Mouse (Mus musculus): ENCODE measurements at regions not wholly inside any gene's neighbourhood (a gene's known extent, or its start where the extent isn't known, plus 50 kb on each side); places are given as distances from the start of the nearest gene placed in this dataset.

DNA sequence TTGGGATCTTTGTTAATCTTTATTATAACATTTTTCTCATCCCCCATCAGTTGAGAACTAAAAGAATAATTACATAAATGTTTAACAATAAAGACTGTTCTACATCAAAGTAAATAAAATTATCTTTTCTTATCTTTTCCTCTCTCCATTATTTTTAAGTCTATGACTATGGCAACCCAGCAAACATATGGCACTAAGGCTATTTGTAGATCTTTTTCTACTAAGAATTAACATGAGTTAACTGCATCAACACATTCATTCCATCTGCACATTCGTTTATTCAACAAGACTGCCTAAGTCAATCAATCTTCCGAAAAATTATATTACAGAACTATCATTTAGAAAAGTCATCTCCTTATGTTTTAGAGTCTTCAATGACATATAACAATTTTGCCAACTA is 300.1 kb downstream of the Lipi start:
- H3K27me3 ChIP-seq (ENCODE audit: insufficient read depth, poor library complexity, severe bottlenecking) = no peaks in the 10 kb centered on the region
- H3K4me1 ChIP-seq (replicated peaks) = no peaks in the 10 kb centered on the region
- no peak overlapping the region for H3K27ac ChIP-seq
- no peak overlapping the region for H3K4me3 ChIP-seq
- WGBS = 90% methylated on average over 2 of the region's 2 CpGs
- no peak for DNase-seq (ENCODE audit: low spot score)
- no peaks in the 10 kb centered on the region for H3K36me3 ChIP-seq
- no peaks in the 10 kb centered on the region for H3K9me3 ChIP-seq

DNA sequence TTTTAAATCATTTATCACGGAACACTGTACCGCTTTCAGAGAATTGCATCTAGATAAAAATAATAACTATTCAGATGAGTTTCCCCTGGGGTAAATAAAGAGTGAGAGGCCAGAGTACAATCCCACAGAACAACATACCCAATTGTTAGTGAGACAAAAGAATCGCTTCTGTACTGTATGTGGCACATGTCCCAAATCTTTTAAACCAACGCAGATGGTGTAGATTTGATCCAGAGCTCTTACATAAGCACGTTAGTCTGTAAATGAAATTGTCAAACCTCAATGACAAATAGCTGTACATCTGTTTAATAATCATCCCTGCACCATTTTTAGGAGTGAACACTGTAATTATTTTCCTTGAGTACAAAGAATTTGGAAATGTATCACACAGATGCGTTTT is 322.0 kb downstream of the Lipi start:
- Histone ChIP-seq H3K27me3 (ENCODE audit: insufficient read depth, poor library complexity, severe bottlenecking) (no peaks in the 10 kb centered on the region), H3K9me3 (no peaks in the 10 kb centered on the region), H3K27ac (no peak overlapping the region), H3K4me1 (replicated peaks) (no peaks in the 10 kb centered on the region), H3K4me3 (no peak overlapping the region), H3K36me3 (no peaks in the 10 kb centered on the region)
- no peak for DNase-seq (ENCODE audit: low spot score)
- whole genome bisulfite sequencing = 90% methylated on average over 6 of the region's 6 CpGs

DNA sequence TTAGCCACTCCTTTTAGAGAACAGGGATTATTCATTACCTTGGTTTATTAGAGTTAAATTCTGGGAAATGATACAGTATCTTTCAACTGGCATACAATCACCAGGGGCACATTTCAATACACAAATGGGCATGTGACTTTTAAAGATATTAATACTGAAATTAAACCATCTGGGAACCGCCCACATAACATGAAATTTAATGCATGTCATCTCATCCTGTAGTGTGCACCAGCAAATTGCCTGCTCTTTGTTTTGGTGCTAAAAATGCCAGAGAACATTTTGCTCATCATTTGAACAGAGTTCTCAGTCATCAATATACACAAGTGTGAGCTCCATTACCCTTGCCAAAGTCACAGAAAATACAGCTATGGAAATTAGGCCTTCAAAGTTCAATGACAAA is 330.9 kb downstream of the Lipi start:
- Histone ChIP-seq H3K4me3 (no peak overlapping the region), H3K4me1 (replicated peaks) (no peaks in the 10 kb centered on the region), H3K27ac (no peak overlapping the region), H3K36me3 (no peaks in the 10 kb centered on the region), H3K27me3 (ENCODE audit: insufficient read depth, poor library complexity, severe bottlenecking) (no peaks in the 10 kb centered on the region), H3K9me3 (no peaks in the 10 kb centered on the region)
- no peak for DNase-seq (ENCODE audit: low spot score)
- WGBS = 87% methylated on average over 1 of the region's 1 CpGs

DNA sequence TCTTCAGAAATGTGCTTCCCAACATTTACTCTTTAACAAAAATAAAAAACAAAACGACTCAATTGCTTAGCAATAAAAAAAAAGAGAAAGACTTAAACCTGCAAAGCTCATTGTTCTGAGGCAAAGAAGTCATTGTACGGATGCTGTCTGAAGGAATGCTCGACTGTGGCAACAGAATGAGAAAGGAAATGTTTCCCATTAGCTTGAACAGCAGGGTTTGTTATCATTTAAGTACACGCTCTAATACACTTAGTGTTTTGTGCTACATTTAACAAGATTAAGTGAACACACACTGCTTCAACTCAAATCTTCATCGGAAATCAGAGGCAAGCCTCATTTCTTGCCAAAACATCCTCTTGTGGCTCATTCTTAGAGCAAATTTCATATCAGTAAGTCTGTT is 336.7 kb downstream of the Lipi start:
- H3K4me1 ChIP-seq (replicated peaks) = no peaks in the 10 kb centered on the region
- no peak for DNase-seq (ENCODE audit: low spot score)
- no peak overlapping the region for H3K4me3 ChIP-seq
- no peaks in the 10 kb centered on the region for H3K27me3 ChIP-seq (ENCODE audit: insufficient read depth, poor library complexity, severe bottlenecking)
- H3K36me3 ChIP-seq = no peaks in the 10 kb centered on the region
- WGBS = 36% methylated on average over 5 of the region's 5 CpGs
- H3K27ac ChIP-seq = no peak overlapping the region
- no peaks in the 10 kb centered on the region for H3K9me3 ChIP-seq

DNA sequence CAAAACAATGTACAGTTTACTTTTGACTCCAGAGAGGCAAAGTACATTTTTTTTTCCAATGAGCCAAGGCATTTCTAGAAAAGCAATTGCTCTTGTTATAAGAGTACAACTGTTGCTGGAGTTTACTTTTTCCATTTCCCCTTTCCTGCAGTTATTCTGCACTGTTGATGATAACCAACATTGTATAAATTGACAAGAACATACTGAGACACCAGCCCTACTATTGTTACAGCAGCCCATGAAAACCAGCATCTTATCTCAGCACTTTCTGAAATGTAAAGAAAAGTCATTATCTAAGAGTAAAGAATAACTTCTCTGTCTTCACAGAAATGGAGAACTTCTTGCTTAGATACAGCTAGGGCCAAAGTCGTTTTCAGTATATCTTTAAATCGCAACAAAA is 345.5 kb downstream of the Lipi start:
- Histone ChIP-seq H3K36me3 (no peaks in the 10 kb centered on the region), H3K9me3 (no peaks in the 10 kb centered on the region), H3K27ac (no peak overlapping the region), H3K27me3 (ENCODE audit: insufficient read depth, poor library complexity, severe bottlenecking) (no peaks in the 10 kb centered on the region), H3K4me3 (no peak overlapping the region), H3K4me1 (replicated peaks) (no peaks in the 10 kb centered on the region)
- WGBS = 88% methylated on average over 2 of the region's 2 CpGs
- no peak for DNase-seq (ENCODE audit: low spot score)

DNA sequence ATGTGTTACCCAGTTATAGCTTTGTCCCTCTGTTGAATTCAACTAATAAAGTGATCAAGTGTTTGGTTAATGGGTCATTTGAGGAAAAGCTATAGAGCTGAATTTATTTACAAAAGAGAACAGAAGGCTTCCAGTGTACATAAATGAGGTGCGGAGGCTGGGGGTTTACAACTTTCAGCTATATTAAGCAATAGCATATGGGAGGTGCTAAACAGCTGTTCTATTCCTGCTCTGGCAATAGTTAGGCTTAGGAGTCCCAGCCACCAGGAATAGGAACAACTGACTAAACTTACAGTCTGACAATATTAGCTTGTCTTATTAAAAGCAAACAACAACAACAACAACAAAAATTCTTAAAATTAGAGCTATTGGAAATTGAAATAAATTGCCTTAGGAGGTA is 353.7 kb downstream of the Lipi start:
- no peaks in the 10 kb centered on the region for H3K36me3 ChIP-seq
- H3K9me3 ChIP-seq = no peaks in the 10 kb centered on the region
- no peaks in the 10 kb centered on the region for H3K27me3 ChIP-seq (ENCODE audit: insufficient read depth, poor library complexity, severe bottlenecking)
- 93% methylated on average over 1 of the region's 1 CpGs for WGBS
- H3K27ac ChIP-seq = no peak overlapping the region
- H3K4me1 ChIP-seq (replicated peaks) = no peaks in the 10 kb centered on the region
- DNase-seq (ENCODE audit: low spot score) = no peak
- H3K4me3 ChIP-seq = no peak overlapping the region

DNA sequence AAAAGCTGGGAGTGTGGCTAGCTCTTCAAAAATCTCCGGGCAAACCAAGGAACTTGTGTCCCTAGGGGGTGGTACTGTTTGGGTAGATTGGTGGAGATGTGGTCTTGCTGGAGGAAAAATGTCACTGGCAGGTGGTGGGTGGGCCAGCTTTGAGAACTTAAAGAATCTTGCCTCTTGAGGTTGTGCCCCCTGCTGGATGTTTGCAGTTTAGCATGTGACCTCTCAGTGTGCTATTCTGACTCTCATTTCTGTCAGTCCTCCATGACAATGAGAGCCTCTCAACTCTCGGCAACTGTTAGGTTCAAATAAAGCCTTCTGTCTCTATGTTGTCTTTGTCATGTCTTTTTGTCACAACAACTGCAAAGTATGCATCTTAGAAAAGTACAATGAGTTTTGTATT is 392.5 kb downstream of the Lipi start:
- 61% methylated on average over 2 of the region's 2 CpGs for WGBS
- no peaks in the 10 kb centered on the region for H3K36me3 ChIP-seq
- no peaks in the 10 kb centered on the region for H3K4me1 ChIP-seq (replicated peaks)
- no peaks in the 10 kb centered on the region for H3K9me3 ChIP-seq
- no peak overlapping the region for H3K4me3 ChIP-seq
- DNase-seq (ENCODE audit: low spot score) = peak; percentile 3
- H3K27ac ChIP-seq = no peak overlapping the region
- no peaks in the 10 kb centered on the region for H3K27me3 ChIP-seq (ENCODE audit: insufficient read depth, poor library complexity, severe bottlenecking)

DNA sequence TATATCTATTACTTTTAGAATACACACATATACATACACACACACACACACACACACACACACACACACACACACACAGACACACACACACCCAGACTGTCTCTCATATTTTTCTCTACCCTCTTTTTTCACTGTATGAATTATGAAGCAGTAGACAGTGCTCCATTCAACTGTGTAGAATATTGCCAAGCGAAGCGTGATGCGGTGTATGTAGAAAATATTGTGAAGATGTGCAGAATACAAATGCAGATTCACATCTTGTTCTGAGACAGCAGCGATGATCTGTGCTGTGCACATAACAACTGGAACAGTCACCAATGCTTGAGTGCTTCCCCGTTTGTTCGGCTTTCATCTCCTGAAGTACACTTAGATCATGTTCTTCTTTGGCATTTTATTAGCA is 395.5 kb downstream of the Lipi start:
- no peaks in the 10 kb centered on the region for H3K36me3 ChIP-seq
- H3K27me3 ChIP-seq (ENCODE audit: insufficient read depth, poor library complexity, severe bottlenecking) = no peaks in the 10 kb centered on the region
- no peak overlapping the region for H3K27ac ChIP-seq
- H3K4me1 ChIP-seq (replicated peaks) = no peaks in the 10 kb centered on the region
- no peak for DNase-seq (ENCODE audit: low spot score)
- H3K9me3 ChIP-seq = no peaks in the 10 kb centered on the region
- no peak overlapping the region for H3K4me3 ChIP-seq
- WGBS = 96% methylated on average over 6 of the region's 6 CpGs

DNA sequence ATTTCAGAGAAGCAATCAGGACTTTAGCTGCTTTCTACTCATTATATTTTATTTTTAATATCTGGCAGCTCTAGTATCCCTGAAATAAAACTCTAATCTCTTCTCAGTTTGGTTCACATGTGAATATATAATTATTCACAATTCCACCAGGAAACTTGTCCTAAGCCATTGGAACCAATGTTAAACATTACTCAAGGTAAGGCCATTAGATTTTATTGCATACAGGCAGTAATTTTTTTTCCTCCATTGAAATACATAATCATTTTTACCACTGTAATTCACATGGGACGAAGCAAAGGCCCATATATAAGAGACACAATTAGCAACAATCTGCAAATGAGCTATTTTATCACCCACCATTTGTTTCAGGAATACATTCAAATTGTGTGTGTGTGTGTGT is 419.8 kb downstream of the Lipi start:
- Histone ChIP-seq H3K4me3 (no peak overlapping the region), H3K4me1 (replicated peaks) (no peaks in the 10 kb centered on the region), H3K27ac (no peak overlapping the region), H3K9me3 (no peaks in the 10 kb centered on the region), H3K36me3 (no peaks in the 10 kb centered on the region), H3K27me3 (ENCODE audit: insufficient read depth, poor library complexity, severe bottlenecking) (no peaks in the 10 kb centered on the region)
- DNase-seq (ENCODE audit: low spot score) = no peak
- WGBS = 86% methylated on average over 1 of the region's 1 CpGs

DNA sequence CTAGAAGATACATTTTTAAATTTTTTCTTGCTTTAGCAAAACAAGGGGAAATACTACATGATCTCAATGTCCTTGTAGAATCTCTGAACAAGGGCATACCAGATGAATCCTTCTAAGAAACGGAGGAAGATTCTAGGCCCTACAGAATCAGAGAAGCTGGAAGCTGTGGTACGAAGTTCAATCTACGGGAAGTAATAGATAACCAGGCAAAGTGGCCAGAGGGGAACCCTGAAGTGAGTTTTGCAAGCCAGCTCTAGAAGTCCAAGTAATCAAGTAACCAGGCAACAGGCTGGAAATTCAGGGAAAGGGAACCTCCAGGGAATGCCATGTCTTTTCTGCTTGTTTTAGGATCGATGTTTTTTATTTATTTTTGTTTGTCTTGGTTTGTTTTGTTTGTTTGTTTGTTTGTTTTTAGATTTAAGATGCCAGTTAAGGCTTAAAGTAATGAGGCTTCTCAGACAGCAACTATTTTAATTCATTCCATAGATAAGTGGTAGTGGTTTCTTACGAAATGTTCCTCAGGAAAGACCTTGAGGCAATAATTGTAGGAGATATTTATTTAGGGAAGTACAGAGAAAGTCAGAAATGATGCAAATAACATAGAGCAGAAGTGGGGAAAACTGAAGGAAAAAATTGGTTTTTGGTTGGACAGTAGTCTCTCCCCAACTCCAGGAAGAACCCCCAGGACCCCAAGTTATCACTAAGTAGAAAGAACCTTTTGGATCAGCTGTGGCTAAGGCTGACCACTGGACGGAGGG is 420.7 kb downstream of the Lipi start:
- WGBS = 85% methylated on average over 6 of the region's 6 CpGs

DNA sequence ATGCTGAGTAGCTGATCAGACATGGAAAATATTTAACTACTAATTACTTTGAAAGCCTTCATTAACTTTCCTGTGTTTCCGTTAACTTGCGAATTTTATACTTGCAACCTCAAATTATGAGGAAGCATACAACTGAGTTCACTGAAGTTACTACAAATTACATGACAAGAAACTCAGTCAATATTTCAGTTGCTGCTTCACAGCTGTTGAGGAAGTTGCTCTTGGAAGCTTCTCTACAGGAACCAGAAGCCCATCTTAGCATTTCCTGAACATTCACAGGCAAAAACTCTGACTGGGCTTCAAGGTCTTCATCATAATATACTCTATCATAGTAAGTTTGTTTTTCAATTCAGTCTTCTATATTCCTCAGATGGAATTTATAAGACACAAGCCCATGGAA is 426.1 kb downstream of the Lipi start:
- Histone ChIP-seq H3K9me3 (no peaks in the 10 kb centered on the region), H3K27me3 (ENCODE audit: insufficient read depth, poor library complexity, severe bottlenecking) (no peaks in the 10 kb centered on the region), H3K36me3 (no peaks in the 10 kb centered on the region), H3K4me1 (replicated peaks) (no peaks in the 10 kb centered on the region), H3K4me3 (no peak overlapping the region), H3K27ac (no peak overlapping the region)
- no peak for DNase-seq (ENCODE audit: low spot score)
- 94% methylated on average over 2 of the region's 2 CpGs for WGBS

More for the DNA sequence above, 420.7 kb downstream of the Lipi start:
- no peaks in the 10 kb centered on the region for H3K27me3 ChIP-seq (ENCODE audit: insufficient read depth, poor library complexity, severe bottlenecking)
- no peak for DNase-seq (ENCODE audit: low spot score)
- H3K4me1 ChIP-seq (replicated peaks) = no peaks in the 10 kb centered on the region
- no peak overlapping the region for H3K4me3 ChIP-seq
- no peaks in the 10 kb centered on the region for H3K9me3 ChIP-seq
- H3K27ac ChIP-seq = no peak overlapping the region
- H3K36me3 ChIP-seq = no peaks in the 10 kb centered on the region

DNA sequence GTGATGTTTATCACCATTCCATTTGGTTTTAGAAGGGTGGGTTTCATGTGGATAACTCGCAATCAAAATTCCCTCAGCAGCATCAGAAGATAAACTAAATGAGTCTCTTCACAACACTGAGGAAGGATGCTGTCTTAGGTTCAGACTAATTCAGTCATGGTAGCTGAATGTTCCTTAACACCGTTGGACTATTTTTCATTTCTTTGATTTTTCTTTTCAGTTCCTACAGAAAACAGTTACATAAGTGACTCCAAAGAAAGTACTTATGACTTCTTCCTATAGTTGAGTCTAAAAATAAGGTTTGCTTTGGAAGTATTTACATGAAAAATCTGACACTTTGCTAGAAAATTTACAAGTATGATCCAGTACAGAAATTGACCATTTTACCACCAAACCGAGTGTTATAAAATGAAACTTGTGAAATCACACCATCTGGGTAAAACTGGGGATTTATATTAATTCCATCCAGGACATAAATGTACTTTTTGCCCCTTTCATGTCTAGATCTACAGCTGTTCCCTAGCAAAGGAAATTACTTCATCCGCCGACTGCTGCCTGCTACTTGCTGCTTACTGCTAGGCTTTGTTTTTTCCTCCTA is 430.3 kb downstream of the Lipi start:
- WGBS = 87% methylated on average over 5 of the region's 5 CpGs
- Histone ChIP-seq H3K4me1 (replicated peaks) (no peaks in the 10 kb centered on the region), H3K9me3 (no peaks in the 10 kb centered on the region), H3K36me3 (no peaks in the 10 kb centered on the region), H3K27me3 (ENCODE audit: insufficient read depth, poor library complexity, severe bottlenecking) (no peaks in the 10 kb centered on the region), H3K4me3 (no peak overlapping the region), H3K27ac (no peak overlapping the region)
- no peak for DNase-seq (ENCODE audit: low spot score)

Measured in hindbrain, embryonic 10.5 days (tissue).